Mouse (Mus musculus): ENCODE data around the gene Cpa1. TPM values are rescaled to one million over a fixed set of nuclear protein-coding genes. Genes with fewer than 3 reads are reported as not detected.

Gene Cpa1
- total RNA-seq, 2 experiments from 2014 or later = not detected

GRCm38 (mm10) chr6:30620591-30620990 is 18.4 kb upstream of the Cpa1 start:
- DNase-seq (ENCODE audit: low spot score in 2 of 2) = no peak

DNA sequence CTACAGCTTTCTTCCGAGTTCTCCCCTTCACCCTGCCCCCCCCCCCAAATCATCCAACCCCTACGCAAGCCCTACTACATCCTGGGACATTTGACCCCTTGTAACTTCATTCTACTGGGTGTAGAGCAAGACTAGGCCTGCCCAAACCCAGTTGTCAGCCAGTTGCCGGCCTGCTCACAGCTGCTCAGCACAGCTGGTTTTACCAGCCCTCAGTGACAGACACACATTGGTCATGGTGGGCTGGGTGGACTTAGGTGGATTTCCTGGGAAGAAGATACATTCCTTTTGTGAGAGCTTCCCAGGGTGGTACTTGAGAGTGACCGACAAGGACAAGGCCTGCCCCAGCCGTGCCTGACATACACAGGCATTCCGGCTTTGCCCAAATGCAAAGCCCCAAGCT is 18.0 kb upstream of the Cpa1 start:
- no peak for DNase-seq (ENCODE audit: low spot score in 2 of 2)

- no peak for DNase-seq (ENCODE audit: low spot score in 2 of 2)
These were observed 17.0 kb upstream of the Cpa1 start for GRCm38 (mm10) chr6:30621986-30622389.

GRCm38 (mm10) chr6:30624763-30625162 is 14.3 kb upstream of the Cpa1 start:
- DNase-seq (ENCODE audit: low spot score in 2 of 2) = no peak

DNA sequence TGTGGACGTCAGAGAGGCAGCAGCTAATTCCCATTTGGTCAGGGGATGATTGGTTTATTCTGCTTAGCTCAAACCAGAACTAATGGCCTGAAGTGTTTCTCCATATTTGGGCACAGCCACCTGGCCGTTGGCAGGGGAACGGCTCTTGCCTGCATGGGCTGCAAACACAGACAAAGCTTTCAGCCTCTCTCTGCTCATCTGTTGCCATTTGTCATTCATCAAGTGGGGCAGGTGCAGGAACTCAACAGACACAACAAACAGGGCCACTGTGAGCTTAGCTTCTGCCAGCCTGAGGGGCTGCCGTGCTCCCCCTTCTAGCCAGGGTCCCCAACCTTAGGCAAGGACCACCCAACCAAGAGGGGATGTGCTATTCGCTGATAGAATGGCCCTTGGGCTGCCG is 10.9 kb upstream of the Cpa1 start:
- DNase-seq (ENCODE audit: low spot score in 2 of 2) = peak in 1 of 2 experiments; percentile 11

DNA sequence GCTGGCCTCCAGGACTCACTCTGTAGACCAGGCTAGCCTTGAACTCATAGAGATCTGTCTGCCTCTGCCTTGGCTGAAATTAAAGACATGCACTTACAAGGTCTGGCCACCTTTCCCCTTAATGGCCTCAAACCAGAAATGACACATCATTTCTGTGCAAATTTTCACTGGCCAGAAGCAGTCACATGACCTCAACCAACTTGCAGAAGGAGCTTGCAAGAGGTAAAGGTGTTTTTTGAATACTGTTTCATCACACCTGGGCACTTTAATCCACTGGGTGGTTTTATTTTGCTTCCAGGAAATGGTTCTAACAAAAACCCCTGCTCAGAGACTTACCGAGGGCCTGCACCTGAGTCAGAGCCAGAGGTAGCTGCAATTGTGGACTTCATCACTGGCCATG is 9.0 kb upstream of the Cpa1 start:
- DNase-seq (ENCODE audit: low spot score in 2 of 2) = no peak

- DNase-seq (ENCODE audit: low spot score in 2 of 2) = no peak
These were observed 3.6 kb upstream of the Cpa1 start for GRCm38 (mm10) chr6:30635361-30635862.

DNA sequence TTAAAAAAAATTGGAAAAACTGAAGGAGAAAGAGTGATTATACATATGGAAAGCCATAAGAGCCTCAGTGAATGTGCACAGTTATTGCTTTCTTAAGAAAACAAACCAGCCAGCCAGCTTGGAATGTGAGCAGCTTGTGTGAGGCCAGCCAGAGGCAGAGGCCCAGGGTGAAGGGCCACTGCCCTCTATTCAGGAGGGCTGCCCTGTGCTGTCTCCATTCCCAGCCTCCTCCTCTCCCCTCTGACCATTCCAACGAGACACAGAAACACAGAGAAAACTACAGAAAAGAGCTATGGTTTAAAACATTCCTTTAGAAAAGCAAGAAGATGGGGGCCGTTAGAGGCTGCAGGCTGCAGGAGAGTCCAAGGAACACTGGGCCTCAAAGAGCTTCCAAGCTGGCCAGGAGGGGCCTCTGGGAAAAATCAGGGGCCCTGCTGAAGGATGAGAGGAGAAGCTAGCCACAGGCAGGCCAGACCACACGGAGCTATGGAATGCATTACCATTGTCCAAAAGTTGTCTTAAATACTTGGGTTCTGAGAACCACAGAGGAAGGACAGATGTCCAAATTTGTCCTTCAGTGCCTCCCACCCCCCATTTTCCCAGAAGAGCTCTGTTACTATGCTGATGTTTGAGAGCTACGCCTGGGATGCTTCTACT is 2.7 kb upstream of the Cpa1 start:
- no peak for DNase-seq (ENCODE audit: low spot score in 2 of 2)

DNA sequence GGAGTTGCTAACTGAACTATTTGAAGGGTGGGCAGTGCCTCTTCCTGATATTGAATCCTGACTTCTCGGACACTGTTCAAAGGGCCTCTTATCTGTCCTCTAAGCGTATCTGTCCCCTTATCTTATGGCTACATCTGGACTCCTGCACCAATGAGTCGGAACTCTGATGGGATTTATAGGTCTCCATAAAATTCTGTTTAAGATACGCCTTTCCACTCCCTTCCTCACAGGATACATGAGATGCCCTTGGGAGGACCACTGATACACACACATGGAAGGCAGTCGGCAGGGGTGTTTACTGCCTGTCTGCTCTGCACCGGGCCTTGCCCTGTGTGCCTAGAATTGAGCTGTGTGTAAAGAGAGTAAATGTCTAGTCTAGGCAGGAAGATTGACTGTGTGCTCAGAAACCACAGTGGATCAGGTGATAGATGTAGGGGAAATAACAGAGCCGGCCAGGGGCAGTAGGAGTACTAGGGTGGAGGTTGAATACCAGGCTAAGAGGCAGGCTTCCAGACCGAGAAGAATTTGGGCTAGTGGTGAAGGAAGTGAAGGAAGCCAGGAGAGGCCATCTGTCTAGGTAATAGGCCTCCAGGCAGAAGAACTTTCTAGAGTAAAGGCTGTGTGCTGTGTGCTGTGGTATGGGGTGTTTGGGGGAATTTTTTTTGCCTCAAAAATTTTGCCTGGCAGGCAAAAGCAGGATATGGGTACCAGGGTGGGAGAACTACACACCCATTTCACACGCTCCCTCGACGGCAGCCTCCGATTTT is 4.9 kb downstream of the Cpa1 start:
- no peak for DNase-seq (ENCODE audit: low spot score in 2 of 2)

DNA sequence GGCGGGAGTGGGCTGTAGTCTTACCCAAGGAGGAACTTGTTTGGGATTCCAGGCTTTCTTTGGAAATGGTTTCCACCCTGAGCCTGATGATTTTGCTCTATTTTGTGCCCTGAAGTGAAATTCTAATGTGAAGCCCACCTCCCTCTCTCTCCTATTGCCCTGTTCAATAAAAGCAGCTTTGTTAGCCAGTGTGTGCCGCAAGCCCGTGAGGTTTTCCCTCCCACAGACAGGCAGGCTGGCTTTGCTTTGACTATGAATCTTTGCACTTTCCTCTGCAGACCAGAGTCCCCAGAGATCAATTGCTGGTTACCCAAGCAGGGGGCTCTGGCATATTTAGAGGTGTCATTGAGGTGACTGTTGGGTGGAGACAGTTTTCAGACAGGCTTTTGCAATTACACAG is 5.4 kb downstream of the Cpa1 start:
- no peak for DNase-seq (ENCODE audit: low spot score in 2 of 2)

DNA sequence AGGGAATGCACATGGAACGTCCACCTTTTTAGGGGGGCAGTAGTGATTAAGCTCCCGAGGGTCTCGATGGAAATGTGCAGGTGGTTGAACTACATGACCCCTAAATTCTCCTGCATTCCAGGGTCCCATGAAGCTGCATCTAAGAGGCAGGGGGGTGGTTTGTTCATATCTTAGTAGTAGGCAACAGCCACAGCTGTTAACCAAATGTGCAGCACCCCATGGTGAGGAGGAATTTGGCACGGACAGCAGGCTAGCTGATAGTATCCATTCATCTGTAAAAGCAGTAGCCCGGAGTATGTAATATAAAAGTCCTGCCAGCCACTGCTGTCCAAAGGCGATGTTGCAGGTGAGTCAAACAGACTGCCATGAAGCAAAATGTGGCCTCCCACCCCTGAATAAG is 6.4 kb downstream of the Cpa1 start:
- DNase-seq (ENCODE audit: low spot score in 2 of 2) = no peak

DNA sequence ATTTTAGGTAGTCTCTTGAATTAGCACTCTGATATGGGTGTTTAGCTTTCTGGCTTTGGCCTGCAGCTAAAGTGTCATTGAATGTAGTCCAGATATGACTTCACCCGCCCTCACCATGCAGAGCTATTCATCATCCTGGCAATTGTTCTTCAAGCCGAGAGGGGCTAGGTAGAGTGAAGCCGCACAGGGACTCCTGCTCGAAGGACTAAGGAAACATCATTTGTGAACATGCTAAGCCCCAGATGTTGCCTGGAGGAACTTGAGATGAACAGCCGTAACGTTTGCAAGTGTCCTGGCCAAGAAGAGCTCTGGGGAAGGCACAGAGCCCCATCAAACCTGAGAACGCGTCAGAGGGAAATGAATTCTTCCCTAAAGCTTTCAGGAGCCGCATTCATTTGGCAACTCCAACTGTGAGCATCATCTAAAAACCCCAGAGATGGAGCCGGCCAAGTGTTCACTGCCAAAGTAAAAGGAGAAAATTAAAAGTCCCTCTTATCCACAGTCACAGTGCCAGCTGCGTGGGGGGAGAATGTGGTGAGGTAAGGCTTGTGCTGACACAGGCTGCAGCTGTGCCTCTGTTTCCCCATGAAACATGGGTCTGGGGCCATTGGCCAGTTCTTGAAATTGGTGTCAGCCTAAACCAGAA is 10.8 kb downstream of the Cpa1 start:
- peak; percentile 38 to 46 for DNase-seq (ENCODE audit: low spot score in 2 of 2)

GRCm38 (mm10) chr6:30652425-30653188 is 13.6 kb downstream of the Cpa1 start:
- no peak for DNase-seq (ENCODE audit: low spot score in 2 of 2)

DNA sequence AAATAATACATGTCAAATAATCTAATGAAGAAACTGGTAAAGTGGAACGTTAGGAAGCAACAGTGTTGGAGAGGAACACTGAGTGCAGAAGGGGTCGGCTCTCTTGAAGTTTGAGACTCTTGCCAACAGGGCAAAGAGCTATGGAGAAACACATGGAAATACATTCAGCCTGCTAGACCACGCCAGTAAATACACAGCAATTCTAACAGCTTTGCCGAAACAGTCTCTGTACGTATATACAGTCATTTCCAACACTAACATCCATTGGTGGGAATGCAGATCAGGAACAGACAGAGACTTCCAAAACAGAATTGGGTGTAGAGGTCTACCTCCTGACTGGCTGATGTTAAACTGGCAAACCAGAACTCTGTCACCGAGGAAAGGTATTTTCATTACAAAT is 14.5 kb downstream of the Cpa1 start:
- no peak for DNase-seq (ENCODE audit: low spot score in 2 of 2)

DNA sequence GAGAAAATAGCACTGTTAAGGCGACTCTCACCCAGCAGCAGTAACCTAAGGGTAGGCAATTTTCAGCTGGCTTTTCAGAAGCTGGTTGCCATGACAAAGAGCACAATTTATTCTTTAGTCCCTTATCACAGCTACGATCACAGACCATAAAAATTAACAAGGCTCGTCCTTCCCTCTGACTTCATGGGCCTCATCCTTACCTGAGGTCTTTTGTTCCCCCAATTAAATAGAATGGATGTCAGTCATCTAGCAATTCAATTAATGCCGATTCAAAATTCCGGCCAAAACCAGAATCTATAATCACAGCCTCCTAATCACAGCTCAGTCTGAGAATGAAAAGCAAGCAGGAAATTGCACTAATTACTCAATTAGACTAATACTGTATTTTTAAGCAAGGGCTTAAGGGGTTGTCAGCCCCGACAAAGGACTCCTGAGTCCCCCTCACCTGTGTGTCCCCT is 15.4 kb downstream of the Cpa1 start:
- no peak for DNase-seq (ENCODE audit: low spot score in 2 of 2)

DNA sequence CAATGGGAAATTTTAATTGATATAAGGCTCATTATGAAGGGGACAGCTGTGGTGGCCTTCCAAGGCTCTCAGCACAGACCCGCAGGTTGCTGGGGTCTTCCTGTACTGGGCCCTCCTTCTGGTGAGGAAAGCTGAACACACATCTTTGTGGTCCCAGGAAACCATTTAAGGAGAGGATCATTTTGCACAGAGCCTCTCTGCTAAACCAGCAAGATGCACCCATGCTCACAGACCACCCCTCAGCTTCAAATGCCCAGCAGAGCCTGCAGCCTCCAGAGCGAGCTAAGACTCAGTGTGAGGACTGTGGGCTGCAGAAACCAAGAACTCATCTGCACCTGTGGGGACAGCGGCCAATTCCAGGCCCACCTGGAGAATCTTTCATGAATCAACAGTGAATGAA is 15.9 kb downstream of the Cpa1 start:
- no peak for DNase-seq (ENCODE audit: low spot score in 2 of 2)

GRCm38 (mm10) chr6:30657279-30657678 is 18.3 kb downstream of the Cpa1 start:
- DNase-seq (ENCODE audit: low spot score in 2 of 2) = no peak

DNA sequence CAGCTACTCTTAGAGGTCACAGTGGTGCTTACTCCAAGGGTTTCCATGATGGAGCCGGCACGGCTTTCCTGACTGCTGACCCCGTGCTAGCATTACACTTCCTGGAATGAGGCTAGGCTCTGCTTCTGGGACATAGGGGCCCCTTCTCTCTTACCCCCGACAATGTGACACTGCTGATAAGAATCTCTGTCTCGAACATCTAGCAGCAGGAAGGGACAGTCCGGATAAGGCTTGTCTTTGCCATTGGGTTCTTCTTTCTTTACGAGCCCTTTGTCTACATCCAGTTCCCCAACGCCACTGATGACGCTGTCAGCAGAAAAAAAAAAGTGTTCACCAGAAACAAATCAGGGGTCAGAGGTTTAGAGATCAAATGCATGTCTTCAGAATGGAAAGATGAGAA is 19.6 kb downstream of the Cpa1 start:
- DNase-seq (ENCODE audit: low spot score in 2 of 2) = no peak

DNA sequence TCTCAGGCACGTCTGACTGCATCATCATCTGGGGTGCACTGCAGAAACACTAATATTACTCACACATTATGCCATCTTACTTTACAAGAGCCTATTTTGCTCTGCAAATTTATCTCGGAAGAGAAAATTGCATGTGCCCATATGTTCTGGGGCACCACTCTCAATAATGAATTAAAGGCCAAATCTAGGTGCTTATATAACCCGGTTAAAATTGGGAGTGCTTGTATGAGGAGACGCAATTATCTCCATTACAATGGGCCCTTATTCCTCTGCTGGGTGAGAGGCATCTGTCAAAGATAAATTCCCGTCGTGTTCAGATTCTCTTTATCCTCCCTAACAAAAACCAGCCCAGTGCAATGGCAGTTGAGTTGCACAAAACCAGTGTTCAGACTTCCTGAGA is 25.8 kb downstream of the Cpa1 start:
- no peak for DNase-seq (ENCODE audit: low spot score in 2 of 2)

- DNase-seq (ENCODE audit: low spot score in 2 of 2) = no peak
These were observed 26.3 kb downstream of the Cpa1 start for GRCm38 (mm10) chr6:30665296-30665695.

GRCm38 (mm10) chr6:30666043-30666442 is 27.0 kb downstream of the Cpa1 start:
- DNase-seq (ENCODE audit: low spot score in 2 of 2) = no peak

All from left cerebral cortex, adult 18-20 months (tissue).